Mouse (Mus musculus) retina, embryonic 14.5 days (tissue): ENCODE results near the gene Tmem107.

Experiments used
- DNase-seq: peaks from one replicate; pipeline ENCODE4 v3.0.0-alpha.2; 2015; ENCODE audit warnings: low spot score

Gene Tmem107

GRCm38 (mm10) chr11:69107676-69108075, 37.1 kb downstream of the Tmem107 start:
- no peak for DNase-seq

- DNase-seq: no peak
Observed at GRCm38 (mm10) chr11:69108223-69108622, 37.6 kb downstream of the Tmem107 start.

GRCm38 (mm10) chr11:69109032-69109900, 38.7 kb downstream of the Tmem107 start:
- no peak for DNase-seq

GRCm38 (mm10) chr11:69110319-69111046, 39.9 kb downstream of the Tmem107 start:
- peak; percentile 97 for DNase-seq

GRCm38 (mm10) chr11:69111051-69111810, 40.6 kb downstream of the Tmem107 start:
- DNase-seq: no peak

- DNase-seq: no peak
Observed at GRCm38 (mm10) chr11:69111865-69112264, 41.3 kb downstream of the Tmem107 start.

- DNase-seq: no peak
Observed at GRCm38 (mm10) chr11:69114018-69114417, 43.4 kb downstream of the Tmem107 start.

GRCm38 (mm10) chr11:69114621-69115020, 44.0 kb downstream of the Tmem107 start:
- no peak for DNase-seq

GRCm38 (mm10) chr11:69116843-69117242, 46.2 kb downstream of the Tmem107 start:
- no peak for DNase-seq

GRCm38 (mm10) chr11:69117737-69118695, 47.4 kb downstream of the Tmem107 start:
- peak; percentile 61 for DNase-seq

- DNase-seq: peak; percentile 99
Observed at GRCm38 (mm10) chr11:69118765-69119164, 48.2 kb downstream of the Tmem107 start.

- peak; percentile 5 for DNase-seq
Observed at GRCm38 (mm10) chr11:69119446-69120155, 49.0 kb downstream of the Tmem107 start.

- DNase-seq: peak; percentile 66
Observed at GRCm38 (mm10) chr11:69120221-69121000, 49.8 kb downstream of the Tmem107 start, which contains the start of gene Hes7. Gene Hes7 (plus strand): TSS chr11:69120404.

- DNase-seq: peak; percentile 48
Observed at GRCm38 (mm10) chr11:69121001-69121740, 50.6 kb downstream of the Tmem107 start.

GRCm38 (mm10) chr11:69121741-69122335, 51.2 kb downstream of the Tmem107 start:
- DNase-seq: no peak

GRCm38 (mm10) chr11:69122336-69122951, 51.8 kb downstream of the Tmem107 start, which contains the start of gene 9130213A22Rik:
Gene 9130213A22Rik (minus strand): TSS chr11:69122589.
- peak; percentile 91 for DNase-seq
